Mouse (Mus musculus) stomach, embryonic 14.5 days (tissue): ENCODE data around the gene Tubb1. TPM values are rescaled to one million over a fixed set of nuclear protein-coding genes. Genes with fewer than 3 reads are reported as not detected.

Source experiments
- ATAC-seq: fragments of 200-750 bp; cut with Nextera tagmentation; 2 replicates; pipeline ENCODE4 v1.8.0; 2017; ENCODE audit warnings: low read depth, moderate TSS enrichment; ENCODE audit not compliant: insufficient number of reproducible peaks, insufficient read depth, low FRiP score
- H3K27ac ChIP-seq: fragments of 300-500 bp; sonication (generic); 2 replicates; pipeline ENCODE4 v1.5.1; 2014; ENCODE audit warnings: mild to moderate bottlenecking, low read length, moderate library complexity, mixed read lengths
- H3K27me3 ChIP-seq: fragments of 300-500 bp; sonication (generic); 2 replicates; pipeline ENCODE4 v1.6.1; 2014; ENCODE audit warnings: low read length, control low read depth, mixed read lengths; ENCODE audit not compliant: control insufficient read depth, insufficient read depth
- H3K36me3 ChIP-seq: fragments of 300-500 bp; sonication (generic); 2 replicates; pipeline ENCODE4 v1.6.1; 2014; ENCODE audit warnings: mild to moderate bottlenecking, control low read depth, low read length, moderate library complexity, mixed read lengths; ENCODE audit not compliant: control insufficient read depth, insufficient read depth
- H3K4me1 ChIP-seq: fragments of 300-500 bp; sonication (generic); 2 replicates; pipeline ENCODE4 v1.6.1; 2014; ENCODE audit warnings: low read length, control low read depth, mixed read lengths; ENCODE audit not compliant: control insufficient read depth, insufficient read depth
- H3K4me2 ChIP-seq: fragments of 300-500 bp; sonication (generic); replicated peaks from 2 replicates; pipeline ENCODE4 v1.6.1; 2014; ENCODE audit warnings: low read depth, low read length, control low read depth
- H3K4me3 ChIP-seq: fragments of 300-500 bp; sonication (generic); 2 replicates; pipeline ENCODE4 v1.5.1; 2014; ENCODE audit warnings: low read depth, low read length, control low read depth
- H3K9ac ChIP-seq: fragments of 300-500 bp; sonication (generic); replicated peaks from 2 replicates; pipeline ENCODE4 v1.6.1; 2014; ENCODE audit warnings: low read depth, mild to moderate bottlenecking, control low read depth, low read length, moderate library complexity, mixed read lengths
- H3K9me3 ChIP-seq: fragments of 300-500 bp; sonication (generic); 2 replicates; pipeline ENCODE4 v1.6.1; 2016; ENCODE audit warnings: low read depth, low read length, control low read depth; ENCODE audit not compliant: control insufficient read depth
- WGBS: fragments of 180-500 bp; shearing (Covaris S2); extraction: QIAGEN DNeasy Blood & Tissue Kit; methylation state at CpG from one replicate; pipeline ENCODE4 v1.1.7; 2014; 5-methylcytosine and 5-hydroxymethylcytosine counted together
- polyA plus RNA-seq: library from polyadenylated mRNA; unstranded; fragments of >200 nt; fragmentation: Nextera tagmentation; extraction: Ambion mirVana; gene quantifications from 2 replicates; pipeline ENCODE4 v1.2.1, GENCODE M21; 2014

Tubb1 gene
- 0.84 and 1.4 TPM in 2 replicates for polyA plus RNA-seq

DNA sequence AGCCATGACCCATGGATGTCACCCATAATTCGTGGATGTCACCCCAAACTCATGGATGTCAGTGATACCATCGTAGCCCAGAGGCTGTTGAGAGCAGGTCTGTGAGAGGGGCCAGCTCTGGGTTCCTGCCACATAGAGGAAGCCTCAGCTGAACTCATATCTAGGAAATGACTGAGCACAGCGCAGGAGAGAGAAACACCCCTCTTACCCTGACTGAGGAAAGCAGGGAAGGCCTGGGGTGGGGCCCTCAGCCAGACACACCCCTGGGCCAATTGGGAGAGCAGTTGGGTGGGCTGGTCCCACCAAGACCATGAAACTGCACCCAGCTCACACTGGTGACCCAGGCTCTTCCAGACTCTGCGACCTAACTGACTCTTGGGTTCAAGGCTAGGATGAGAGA lies at the start of gene Tubb1:
Tubb1 (plus strand) TSS at position 343 of the 400 bp plus-strand sequence.
- H3K9me3 ChIP-seq, result no peaks in the 10 kb centered on the region

DNA sequence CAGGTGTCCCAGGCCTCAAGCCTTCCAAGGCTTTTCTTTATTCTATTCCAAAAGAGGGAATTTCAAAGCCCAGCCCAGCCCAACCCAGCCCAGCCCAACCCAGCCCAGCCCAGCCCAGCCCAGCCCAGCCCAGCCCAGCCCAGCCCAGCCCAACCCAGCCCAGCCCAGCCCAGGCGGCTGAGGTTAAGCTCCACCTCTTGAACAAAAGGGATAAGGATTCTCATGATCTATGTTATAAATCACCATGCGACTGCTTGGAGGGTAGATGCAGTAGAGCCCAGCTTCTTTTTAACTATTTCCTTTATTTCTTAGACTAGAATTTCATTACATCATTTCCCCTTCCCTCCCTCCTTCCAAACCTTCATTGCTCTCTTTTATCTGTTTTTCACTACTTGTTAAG lies 40.3 kb upstream of the Tubb1 start:
- 30% methylated on average over 2 of the region's 2 CpGs for WGBS
- Histone ChIP-seq H3K4me3 (no peak overlapping the region), H3K4me1 (no peaks in the 10 kb centered on the region), H3K9me3 (no peaks in the 10 kb centered on the region), H3K27me3 (no peaks in the 10 kb centered on the region), H3K4me2 (no peak overlapping the region), H3K36me3 (no peaks in the 10 kb centered on the region), H3K27ac (no peak overlapping the region), H3K9ac (no peak overlapping the region)
- ATAC-seq, result no peak

More for the DNA sequence above, at the start of gene Tubb1:
- WGBS, result 70% methylated on average over 4 of the region's 4 CpGs
- Histone ChIP-seq H3K27me3 (no peaks in the 10 kb centered on the region), H3K4me2 (no peak within 1 kb of the TSS), H3K4me3 (no peak within 1 kb of the TSS), H3K27ac (no peak within 1 kb of the TSS), H3K9ac (no peak within 1 kb of the TSS), H3K4me1 (no peaks in the 10 kb centered on the region), H3K36me3 (no peaks in the 10 kb centered on the region)
- ATAC-seq, result no peak

DNA sequence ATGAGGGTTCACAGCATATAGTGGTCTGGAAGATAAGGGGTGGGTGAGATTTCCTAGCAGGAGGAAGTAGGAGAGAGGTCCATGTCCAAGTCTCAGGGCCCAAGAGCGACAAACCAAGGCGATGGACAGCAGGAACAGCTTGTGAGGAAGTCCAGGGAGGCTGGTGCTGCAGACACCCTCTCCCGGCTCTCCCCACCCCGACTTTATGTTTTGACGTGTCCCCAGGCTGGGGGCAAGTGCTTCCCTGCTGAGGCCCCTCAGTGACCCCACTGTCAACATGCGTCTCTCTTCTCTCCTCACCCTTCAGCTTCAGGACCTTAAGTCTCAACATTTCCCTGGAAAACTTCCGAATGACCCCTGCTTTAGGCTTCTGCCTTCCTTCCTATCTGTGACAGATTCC lies 37.4 kb upstream of the Tubb1 start:
- Histone ChIP-seq H3K4me2 (no peak overlapping the region), H3K27me3 (no peaks in the 10 kb centered on the region), H3K9ac (no peak overlapping the region), H3K9me3 (no peaks in the 10 kb centered on the region), H3K4me1 (peaks cover 7% of the 10 kb centered on the region), H3K4me3 (no peak overlapping the region), H3K27ac (no peak overlapping the region), H3K36me3 (no peaks in the 10 kb centered on the region)
- ATAC-seq, result no peak
- 72% methylated on average over 7 of the region's 7 CpGs for WGBS

DNA sequence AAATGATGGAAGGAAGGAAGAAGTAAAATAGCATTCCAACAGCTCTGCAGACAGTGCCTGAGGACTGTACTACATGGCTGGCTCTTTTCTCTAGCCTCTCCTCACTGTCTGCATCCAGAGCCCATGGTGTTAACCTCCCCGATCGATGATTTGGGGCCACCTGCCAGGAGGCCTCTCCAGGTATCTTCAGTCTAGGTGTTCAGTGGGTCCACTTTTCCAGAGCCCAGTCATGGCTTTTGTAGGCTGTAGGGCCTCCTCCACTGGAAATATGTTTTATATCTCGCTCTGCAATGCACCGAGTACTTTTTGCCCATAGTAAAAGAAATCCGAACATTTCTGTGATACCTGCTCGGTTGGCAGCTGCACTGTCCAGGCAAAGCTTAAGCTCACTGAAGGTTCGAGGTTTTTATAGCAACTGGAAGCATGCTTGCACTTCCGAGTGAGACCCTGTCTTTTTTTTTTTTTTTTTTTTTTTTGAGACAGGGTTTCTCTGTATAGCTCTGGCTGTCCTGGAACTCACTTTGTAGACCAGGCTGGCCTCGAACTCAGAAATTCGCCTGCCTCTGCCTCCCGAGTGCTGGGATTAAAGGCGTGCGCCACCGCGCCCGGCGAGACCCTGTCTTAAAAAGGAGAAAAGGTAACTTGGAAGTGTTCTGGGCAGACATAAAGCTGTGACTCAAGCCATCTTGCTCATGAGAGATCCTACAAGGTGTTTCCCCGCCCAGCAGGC lies 35.3 kb upstream of the Tubb1 start:
- 41% methylated on average over 18 of the region's 18 CpGs for whole genome bisulfite sequencing
- no peak for ATAC-seq
- H3K27ac ChIP-seq, result no peak overlapping the region

DNA sequence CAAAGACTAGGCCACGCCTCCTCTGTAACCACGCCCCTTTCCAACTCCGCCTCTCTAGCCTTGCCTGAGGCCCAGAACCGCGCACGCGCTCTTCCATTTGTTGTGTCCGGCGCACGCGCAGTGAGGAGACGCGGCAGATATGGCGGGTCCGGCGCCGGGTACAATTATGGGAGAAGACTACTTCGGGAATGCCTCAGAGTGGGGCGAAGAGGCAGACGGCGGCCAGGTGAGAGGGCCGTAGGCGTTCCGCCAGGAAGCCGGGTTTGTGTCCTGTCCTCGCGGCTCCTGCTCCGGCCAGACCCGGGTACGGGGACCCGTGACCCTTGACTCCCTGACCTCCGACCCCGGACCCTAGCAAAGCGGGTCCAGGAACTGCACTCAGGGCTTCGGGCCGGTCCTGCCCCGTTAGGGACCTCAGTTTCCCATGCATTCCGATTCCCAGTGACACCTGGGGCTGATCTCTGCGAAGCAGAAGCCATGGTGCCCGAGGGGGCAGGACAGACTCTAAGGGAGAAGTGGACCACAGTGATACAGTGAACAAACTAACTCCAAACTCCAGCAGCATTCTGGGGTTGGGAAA lies 34.7 kb upstream of the Tubb1 start, which contains the start of gene Nelfcd:
Nelfcd (plus strand) TSS at position 74 of the 580 bp plus-strand sequence.
- H3K4me3 ChIP-seq, result peak within 1 kb of the TSS; percentile 82
- no peaks in the 10 kb centered on the region for H3K9me3 ChIP-seq
- ATAC-seq, result peak; percentile 97
- WGBS, result under 1% methylated on average over 40 of the region's 40 CpGs
- H3K4me2 ChIP-seq, result peak within 1 kb of the TSS; percentile 70
- H3K27me3 ChIP-seq, result no peaks in the 10 kb centered on the region
- H3K4me1 ChIP-seq, result peaks cover 7% of the 10 kb centered on the region
- peak within 1 kb of the TSS; percentile 60 for H3K9ac ChIP-seq
- H3K27ac ChIP-seq, result no peak within 1 kb of the TSS
- no peaks in the 10 kb centered on the region for H3K36me3 ChIP-seq

More for the DNA sequence above, 35.3 kb upstream of the Tubb1 start:
- Histone ChIP-seq H3K36me3 (no peaks in the 10 kb centered on the region), H3K9me3 (no peaks in the 10 kb centered on the region), H3K27me3 (no peaks in the 10 kb centered on the region), H3K9ac (no peak overlapping the region), H3K4me3 (peak overlapping the region; percentile 82), H3K4me1 (peaks cover 7% of the 10 kb centered on the region), H3K4me2 (no peak overlapping the region)

DNA sequence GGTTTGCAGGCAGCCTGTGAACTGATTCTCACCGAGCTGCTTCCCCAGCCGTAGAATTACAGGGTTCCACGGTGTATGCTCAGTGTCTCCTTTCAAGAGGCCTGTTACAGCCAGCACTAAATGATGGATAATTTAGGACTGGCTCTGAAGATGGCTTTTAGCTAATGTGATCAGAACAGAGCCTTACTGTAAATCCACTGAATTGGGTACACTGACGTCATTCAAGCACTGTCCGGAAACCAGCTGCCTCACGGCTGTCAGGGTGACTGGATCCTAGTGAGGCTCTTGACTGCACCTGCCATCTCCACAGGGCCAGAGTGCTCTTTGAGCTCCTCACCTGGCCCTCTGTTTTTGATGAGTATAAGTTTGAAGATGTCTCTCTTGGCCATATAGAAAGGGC lies 29.4 kb upstream of the Tubb1 start:
- Histone ChIP-seq H3K9ac (no peak overlapping the region), H3K9me3 (no peaks in the 10 kb centered on the region), H3K27me3 (no peaks in the 10 kb centered on the region), H3K27ac (no peak overlapping the region), H3K36me3 (peaks cover 39% of the 10 kb centered on the region), H3K4me1 (peaks cover 7% of the 10 kb centered on the region), H3K4me2 (no peak overlapping the region), H3K4me3 (no peak overlapping the region)
- no peak for ATAC-seq
- 82% methylated on average over 6 of the region's 6 CpGs for WGBS

DNA sequence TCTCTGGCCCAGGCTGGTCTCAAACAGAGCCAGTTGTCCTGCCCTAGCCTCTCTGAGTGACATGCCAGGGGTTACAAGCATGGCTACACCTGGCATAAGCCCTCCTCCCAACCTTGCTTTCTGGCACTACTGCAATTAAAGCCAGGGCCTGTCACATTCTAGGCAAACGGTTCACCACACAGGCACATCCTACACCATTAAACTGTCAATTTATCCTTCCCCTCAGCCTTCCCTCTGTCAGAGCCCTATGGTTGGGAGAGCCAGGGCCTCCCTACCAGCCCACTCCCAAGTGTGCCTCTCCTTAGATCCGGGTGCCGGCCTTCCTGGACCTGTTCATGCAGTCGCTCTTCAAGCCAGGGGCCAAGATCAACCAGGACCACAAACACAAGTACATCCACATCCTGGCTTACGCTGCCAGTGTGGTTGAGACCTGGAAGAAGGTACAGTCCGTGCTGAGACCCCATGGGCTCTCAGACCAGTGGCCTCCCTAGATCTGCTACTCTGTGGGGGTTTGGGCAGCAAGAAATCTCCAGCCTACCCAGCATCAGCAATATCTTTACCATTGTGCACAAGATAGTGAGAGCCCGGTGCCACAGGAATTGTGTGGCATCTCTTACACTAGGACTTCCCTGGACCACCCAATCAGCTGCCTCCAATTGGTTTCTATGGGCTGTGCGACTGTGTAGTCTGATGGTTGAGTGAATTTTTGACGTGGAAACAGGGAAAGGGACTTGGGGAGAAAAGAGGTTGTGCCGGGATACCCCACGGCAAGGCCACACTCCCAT lies 26.0 kb upstream of the Tubb1 start:
- Histone ChIP-seq H3K4me3 (no peak overlapping the region), H3K9ac (no peak overlapping the region), H3K27ac (no peak overlapping the region), H3K27me3 (no peaks in the 10 kb centered on the region), H3K36me3 (peaks cover 62% of the 10 kb centered on the region), H3K9me3 (no peaks in the 10 kb centered on the region), H3K4me1 (no peaks in the 10 kb centered on the region), H3K4me2 (no peak overlapping the region)
- 95% methylated on average over 11 of the region's 11 CpGs for WGBS
- ATAC-seq, result no peak

DNA sequence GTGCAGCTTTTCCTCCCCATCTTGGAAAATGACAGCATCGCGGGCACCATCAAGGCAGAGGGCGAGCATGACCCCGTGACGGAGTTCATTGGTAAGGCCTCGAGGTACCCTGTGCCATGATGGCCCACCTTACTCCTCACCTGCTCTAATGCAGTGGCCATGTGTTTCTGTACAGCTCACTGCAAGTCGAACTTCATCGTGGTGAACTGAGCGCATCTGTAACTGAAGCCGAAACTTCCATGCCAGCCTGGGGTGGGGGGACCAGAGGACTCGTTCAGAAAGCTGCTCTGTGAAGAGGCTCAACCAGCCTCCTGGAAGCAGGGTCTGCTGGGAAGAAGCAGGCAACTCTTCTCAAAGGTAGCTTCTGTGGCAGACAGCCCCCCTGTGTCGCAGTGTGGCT lies 23.6 kb upstream of the Tubb1 start:
- Histone ChIP-seq H3K4me3 (no peak overlapping the region), H3K27ac (no peak overlapping the region), H3K27me3 (no peaks in the 10 kb centered on the region), H3K4me1 (no peaks in the 10 kb centered on the region), H3K4me2 (no peak overlapping the region), H3K9me3 (no peaks in the 10 kb centered on the region), H3K36me3 (peaks cover 58% of the 10 kb centered on the region), H3K9ac (no peak overlapping the region)
- no peak for ATAC-seq
- 90% methylated on average over 12 of the region's 12 CpGs for WGBS
